Mouse (Mus musculus): ENCODE measurements at regions not wholly inside any gene's neighbourhood (a gene's known extent, or its start where the extent isn't known, plus 50 kb on each side); places are given as distances from the start of the nearest gene placed in this dataset.
A peak's percentile ranks its signal among the peaks of the same experiment; 100 is the strongest.
"Not testable (repeated sequence)": the region's sequence is repeated elsewhere in the genome, so short reads cannot be mapped to it uniquely, and the experiment has no call there.

DNA sequence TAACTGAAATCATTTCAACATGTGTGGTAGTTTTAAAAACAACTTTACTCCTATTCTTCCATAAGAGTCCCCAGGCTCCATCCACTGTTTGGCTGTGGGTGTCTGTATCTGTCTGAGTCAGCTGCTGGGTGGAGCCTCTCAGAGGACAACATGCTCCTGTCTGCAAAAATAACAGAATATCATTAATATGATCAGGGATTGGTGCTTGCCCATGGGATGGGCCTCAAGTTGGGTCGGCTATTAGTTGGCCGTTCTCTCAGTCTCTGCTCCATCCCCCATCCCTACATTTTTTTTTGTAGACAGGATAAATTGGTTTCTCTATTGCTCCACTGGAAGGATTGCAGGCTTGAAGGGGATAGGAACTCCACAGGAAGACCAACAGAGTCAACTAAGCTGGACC lies 108.5 kb upstream of the Fgf16 start:
- DNase-seq = not testable (repeated sequence)

DNA sequence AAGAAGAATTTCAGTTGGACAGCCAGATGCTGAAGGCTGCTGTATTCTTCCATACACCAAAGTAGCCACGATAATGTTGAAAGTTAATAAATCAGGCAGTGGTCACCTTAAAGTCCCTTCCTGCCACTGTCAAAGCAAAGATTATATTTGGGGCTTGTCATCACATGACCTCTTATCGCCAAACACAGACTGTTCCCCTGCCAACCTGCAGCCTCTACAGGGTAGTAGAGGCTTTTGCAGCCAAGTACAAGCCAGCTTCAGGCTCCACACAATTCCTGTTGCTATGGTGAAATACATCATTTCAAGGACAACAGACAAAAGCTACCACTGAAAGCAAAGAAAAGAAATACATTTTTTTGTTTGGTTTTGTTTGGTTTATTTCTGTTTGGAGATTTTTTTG lies 93.5 kb upstream of the Fgf16 start:
- no peak for DNase-seq

DNA sequence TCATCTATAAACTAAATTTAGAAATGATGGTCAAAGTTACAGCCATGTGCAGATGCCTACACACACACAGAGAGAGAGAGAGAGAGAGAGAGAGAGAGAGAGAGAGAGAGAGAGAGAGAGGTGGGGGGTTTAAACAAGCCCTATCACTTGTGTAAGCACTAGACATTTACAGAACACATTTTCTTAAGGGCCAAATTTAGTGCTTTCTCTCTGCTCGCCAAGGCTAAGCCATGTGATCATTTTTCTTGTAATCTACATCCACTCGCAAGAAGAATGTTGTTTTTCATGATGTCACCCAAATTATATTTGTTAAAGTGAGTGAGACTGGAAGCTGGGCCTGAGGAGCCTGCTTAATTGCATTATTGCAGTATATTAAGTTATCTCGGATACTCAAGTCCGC lies 92.8 kb upstream of the Fgf16 start:
- no peak for DNase-seq

DNA sequence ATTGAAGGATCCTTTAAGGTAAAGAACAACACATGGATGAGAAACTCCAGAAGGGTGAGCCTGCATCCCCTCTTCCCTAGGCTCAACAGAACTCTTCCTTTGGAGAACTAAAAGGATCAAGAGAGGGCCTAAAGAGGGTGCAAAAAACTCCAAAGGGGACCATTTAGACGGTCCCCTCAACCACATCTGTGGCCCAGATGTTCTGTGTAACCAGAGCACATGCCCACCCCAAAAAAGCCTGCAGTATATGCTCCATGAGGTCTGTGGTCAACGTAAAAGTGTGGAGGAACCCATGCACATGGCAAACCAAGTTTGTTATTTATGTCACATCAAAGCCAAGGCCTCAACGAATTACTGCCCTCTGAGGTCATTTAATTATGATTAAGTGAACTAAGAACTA lies 89.2 kb upstream of the Fgf16 start:
- no peak for DNase-seq

DNA sequence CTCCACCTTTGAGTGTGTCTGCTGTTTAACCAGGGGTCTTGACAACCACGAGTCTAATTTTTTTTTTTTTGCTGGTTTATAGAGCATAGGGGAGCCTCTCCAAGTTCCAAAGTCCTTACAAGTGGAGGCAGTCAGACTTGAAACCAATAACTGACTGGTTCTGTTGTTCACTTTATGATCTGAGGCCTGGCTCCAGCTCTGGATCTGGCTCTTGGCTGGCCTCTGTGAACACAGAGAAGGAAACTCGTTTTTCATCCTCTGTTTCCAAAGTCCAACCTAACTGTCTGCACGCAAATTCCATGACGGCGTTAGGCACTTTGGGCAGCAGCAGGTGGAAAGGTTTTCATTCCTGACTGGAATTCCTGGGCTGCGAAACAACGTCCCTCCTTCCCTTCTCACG lies 80.4 kb upstream of the Fgf16 start:
- DNase-seq = no peak

DNA sequence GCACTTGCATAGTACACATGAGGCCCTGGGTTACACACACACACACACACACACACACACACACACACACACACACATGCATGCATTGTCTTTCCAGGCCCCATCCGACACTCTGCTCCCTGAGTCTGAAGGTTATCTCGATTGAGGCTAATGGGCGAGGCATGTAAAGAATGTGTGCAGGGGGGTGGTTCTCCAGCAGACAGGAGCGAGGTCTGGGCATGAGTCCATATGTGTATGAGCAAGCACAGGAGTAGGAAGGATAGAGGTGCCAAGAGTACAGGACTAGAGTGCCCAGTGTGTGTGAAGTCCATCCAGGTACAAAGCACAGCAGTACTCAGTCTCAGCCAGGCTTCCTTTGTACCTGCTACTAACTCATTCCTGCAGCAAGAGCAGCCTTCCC lies 79.6 kb upstream of the Fgf16 start:
- DNase-seq = peak; percentile 2 to 11

DNA sequence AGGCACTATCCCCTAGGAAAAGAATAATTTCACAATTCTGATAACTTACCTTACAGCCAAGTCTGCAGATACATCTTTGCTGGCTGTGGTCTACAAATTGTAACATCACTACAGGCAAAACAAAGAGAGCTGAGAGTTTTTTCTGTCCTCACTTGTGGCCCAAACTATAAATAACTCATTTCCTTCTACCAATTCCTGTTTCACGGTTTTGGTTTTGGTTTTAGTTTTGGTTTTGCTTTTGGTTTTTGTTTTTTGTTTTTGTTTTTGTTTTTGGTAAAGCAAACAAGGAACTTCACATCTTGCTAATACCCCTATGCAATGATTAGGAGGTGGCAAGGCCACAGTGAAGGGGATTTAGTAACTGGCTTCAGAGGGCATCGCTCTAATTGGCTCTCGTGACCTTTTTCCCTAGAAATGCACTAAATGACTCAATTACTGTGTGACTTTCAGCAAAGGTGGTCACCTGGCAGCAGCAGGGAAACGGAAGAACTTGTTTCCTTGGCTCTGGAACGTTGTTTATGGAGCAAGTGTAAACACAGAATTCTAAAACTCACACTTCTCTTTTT lies 53.3 kb upstream of the Fgf16 start:
- DNase-seq = no peak
